Mouse (Mus musculus) adipose tissue, adult 10 weeks (tissue): ENCODE results near the gene Lrrc61. TPM values are rescaled to one million over a fixed set of nuclear protein-coding genes. Genes with fewer than 3 reads are reported as not detected.

Experiments
- polyA plus RNA-seq: library from polyadenylated mRNA; stranded (reverse); fragments of 350-450 nt; fragmentation: Illumina TruSeq; extraction: RNeasy Lipid Tissue Mini Kit (QIAGEN cat#74804); gene quantifications from one replicate; pipeline ENCODE4 v1.2.3, GENCODE M21; 2014; ENCODE audit warnings: low read depth, low replicate concordance

Gene Lrrc61
- polyA plus RNA-seq: 37.3 TPM

DNA sequence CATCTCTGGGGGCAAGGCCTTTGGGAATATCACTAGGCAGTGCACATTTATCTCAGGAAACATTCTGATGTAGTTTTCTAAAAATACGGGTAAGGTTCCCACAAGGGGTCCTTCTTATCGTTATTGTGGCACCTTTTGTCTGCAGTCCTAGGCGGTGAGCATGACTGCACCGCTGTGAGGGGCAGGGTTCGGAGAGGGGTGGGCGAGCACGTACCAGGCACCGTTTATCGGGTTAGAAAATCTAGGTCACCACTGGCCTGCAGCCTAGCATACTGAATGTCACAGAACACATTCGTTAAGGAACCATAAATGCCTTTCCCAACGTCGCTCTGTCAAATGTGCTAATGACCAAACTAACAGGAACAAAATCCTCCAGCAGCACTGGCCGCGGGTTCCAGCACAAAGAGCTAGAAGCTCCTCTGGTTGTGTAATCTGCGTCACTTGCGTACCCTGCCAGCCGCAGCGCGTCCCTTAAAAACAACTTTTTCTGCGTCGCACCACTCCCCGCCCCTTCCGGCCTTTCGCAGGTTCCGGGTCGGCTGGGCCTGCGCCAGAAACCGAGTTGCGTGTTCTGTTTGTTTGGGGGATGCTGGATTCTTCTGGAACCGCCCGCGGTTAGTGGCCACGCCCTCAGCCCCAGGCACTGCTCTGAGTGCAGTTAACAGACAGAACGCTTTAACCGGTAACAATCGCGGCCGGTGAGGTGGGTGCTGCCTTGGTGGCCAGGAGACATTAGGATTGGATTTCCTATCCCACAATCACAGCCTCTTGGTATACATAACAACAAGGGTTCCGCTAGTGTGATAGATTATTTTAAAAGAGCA, at the start of gene Lrrc61:
Gene Lrrc61 (plus strand): TSS at position 517 of the 824 bp plus-strand sequence.

DNA sequence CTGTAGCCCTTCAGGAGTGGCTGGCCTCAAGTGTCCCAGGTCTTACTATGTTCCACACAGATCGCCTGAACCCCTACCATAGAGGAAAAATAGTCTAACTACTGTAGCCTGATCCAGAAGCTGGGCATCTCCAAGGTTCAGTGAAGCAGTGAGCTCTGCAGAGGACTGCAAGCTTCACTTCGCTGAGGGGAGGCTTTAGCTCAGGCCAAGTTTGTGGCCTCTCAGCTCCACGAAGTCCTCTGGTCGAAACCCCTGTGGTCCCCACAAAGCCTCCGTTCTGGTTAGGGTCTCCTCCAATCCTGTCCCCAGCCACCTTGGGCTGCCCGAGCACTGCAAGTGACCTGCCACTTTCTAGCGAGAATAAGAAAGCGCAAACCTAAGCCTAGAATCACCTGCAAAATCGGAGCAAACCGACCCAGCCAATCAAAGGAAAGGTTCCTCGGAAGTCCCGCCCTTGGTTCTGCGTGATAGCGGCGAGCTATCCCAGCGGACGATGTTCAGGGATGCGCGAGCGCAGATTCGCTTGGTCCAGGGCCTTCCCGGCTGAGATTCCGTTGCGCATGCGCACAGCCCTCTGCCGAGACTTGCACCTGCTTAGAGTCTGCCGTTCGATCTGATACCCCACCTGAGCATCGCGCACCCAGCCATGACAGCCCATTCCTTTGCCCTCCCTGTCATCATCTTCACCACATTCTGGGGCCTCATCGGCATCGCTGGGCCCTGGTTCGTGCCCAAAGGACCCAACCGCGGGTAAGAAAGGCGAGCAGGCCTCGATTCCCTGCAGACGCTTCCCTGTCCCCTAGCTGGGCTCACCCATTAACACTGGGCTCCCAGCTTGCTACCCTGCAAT, 17.3 kb upstream of the Lrrc61 start, which contains the start of gene Atp6v0e2:
Gene Atp6v0e2 (plus strand): TSS at position 511 of the 850 bp plus-strand sequence.

DNA sequence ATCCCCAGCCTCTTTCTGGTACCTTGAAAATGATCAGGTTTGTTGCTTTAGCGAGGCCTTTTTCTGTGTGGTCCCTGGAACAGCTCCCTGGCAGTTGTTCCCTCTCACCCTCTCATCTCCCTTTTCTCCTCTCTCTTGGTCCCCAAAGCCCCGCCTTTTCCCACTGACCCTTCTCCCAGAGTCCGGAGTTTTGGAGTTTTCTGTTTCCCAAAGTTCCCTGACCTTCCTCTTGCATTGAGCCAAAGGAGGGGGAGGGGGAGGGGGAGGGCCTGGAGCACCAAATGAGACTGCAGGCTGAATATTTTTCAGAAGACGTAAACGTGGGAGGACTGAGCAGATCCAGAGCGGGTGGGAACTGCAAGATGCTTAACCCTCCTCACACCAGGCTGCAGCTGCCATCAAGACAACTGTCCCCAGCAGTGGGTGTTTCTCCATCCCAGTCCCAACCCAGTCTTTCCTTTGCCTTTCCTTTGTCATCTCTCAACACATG, 18.0 kb downstream of the Lrrc61 start, which contains the start of gene Rarres2:
Gene Rarres2 (minus strand): TSS at position 218 of the 490 bp plus-strand sequence.

GRCm38 (mm10) chr6:48589194-48589750, 34.7 kb downstream of the Lrrc61 start, which contains the start of gene Gm45021:
Gene Gm45021 (plus strand): TSS chr6:48589610.

GRCm38 (mm10) chr6:48593158-48594042, 38.8 kb downstream of the Lrrc61 start, which contains the start of the genes Repin1 and Gm44965:
Gene Repin1 (plus strand): TSS chr6:48593883.
Gene Gm44965 (plus strand): TSS chr6:48593941.

GRCm38 (mm10) chr6:48601271-48602079, 46.9 kb downstream of the Lrrc61 start, which contains the start of gene Zfp775:
Gene Zfp775 (plus strand): TSS chr6:48602063.

Other genes starting within 250 kb of the Lrrc61 start
- 14.2 TPM for gene Krba1, start 159.2 kb upstream of the Lrrc61 start, polyA plus RNA-seq
- 13.7 TPM for gene Zfp467, start 109.0 kb upstream of the Lrrc61 start, polyA plus RNA-seq
- gene Sspo, start 106.6 kb upstream of the Lrrc61 start, polyA plus RNA-seq: 0.63 TPM
- gene Atp6v0e2, start 17.2 kb upstream of the Lrrc61 start, polyA plus RNA-seq: 68.8 TPM
- gene Rarres2, start 18.0 kb downstream of the Lrrc61 start, polyA plus RNA-seq: 317 TPM
- gene Gm45021, start 34.8 kb downstream of the Lrrc61 start, polyA plus RNA-seq: not detected
- 31.7 TPM for gene Repin1, start 39.1 kb downstream of the Lrrc61 start, polyA plus RNA-seq
- gene Gm44965, start 39.1 kb downstream of the Lrrc61 start, polyA plus RNA-seq: not detected
- 5.2 TPM for gene Zfp775, start 47.3 kb downstream of the Lrrc61 start, polyA plus RNA-seq
- gene AI854703, start 72.0 kb downstream of the Lrrc61 start, polyA plus RNA-seq: 0.65 TPM
- gene Gimap8, start 92.4 kb downstream of the Lrrc61 start, polyA plus RNA-seq: 8.7 TPM
- gene Gimap9, start 121.3 kb downstream of the Lrrc61 start, polyA plus RNA-seq: 6.5 TPM
- gene Gimap4, start 129.8 kb downstream of the Lrrc61 start, polyA plus RNA-seq: 19.0 TPM
- gene Gimap6, start 153.4 kb downstream of the Lrrc61 start, polyA plus RNA-seq: 22.4 TPM
- gene Gm28053, start 163.8 kb downstream of the Lrrc61 start, polyA plus RNA-seq: 1.7 TPM
- 0.68 TPM for gene Gimap7, start 163.8 kb downstream of the Lrrc61 start, polyA plus RNA-seq
- 5.4 TPM for gene Gimap1, start 184.3 kb downstream of the Lrrc61 start, polyA plus RNA-seq
- 4.5 TPM for gene Gimap5, start 191.4 kb downstream of the Lrrc61 start, polyA plus RNA-seq
- 5.8 TPM for gene Gimap3, start 216.1 kb downstream of the Lrrc61 start, polyA plus RNA-seq